Comparison of ENCODE assay signal across 13 mouse cellular contexts in the genomic region with DNA sequence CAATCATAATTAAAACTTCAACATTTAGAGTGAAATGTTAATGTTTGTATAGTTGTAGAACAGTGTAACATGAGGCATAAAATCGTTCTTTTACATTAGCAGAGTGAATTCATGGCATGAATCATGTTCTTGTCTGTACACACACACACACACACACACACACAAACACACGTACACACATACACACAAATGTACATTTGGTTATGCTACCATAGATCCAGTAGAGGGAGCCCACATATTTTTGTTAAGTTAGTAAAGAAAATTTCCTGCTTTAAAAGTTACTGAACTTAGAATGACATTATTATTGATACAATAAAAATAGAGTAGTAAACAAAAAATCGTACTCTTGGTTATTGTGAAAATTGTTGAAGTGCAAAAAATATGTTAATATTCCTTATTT. TPM values are rescaled to one million over a fixed set of nuclear protein-coding genes. Genes with fewer than 3 reads are reported as not detected.
DNase-seq lines count a peak whose midpoint lies in the region; ATAC-seq and TF ChIP-seq lines count a peak whose summit lies in the region.
"Had no signal": no experiment of that assay in that cellular context is flagged by ENCODE, and none has a peak within 500 bp of the region (broad histone marks: within the 10 kb centered on the region; RNA-seq: fewer than 3 reads in every experiment).

No protein-coding gene starts in this region.

- TF ChIP-seq EP300 in MEL (IDR thresholded peaks at IDR 0.05; ENCODE audit: low read depth in 1 of 2, low read length in 2 of 2), result no peak

- no peak for TF ChIP-seq POLR2A in limb, embryonic 14.5 days (IDR thresholded peaks at IDR 0.05; ENCODE audit: borderline replicate concordance, extremely low read depth, insufficient read depth, insufficient read length)
- TF ChIP-seq POLR2A in MEL (IDR thresholded peaks at IDR 0.05; ENCODE audit: control insufficient read depth in 1 of 2, insufficient read depth in 1 of 2, low read depth in 1 of 2, low read length in 2 of 2, poor library complexity in 1 of 2), result no peak

- H3K79me2 ChIP-seq in MEL (ENCODE audit: control insufficient read depth, insufficient read depth, low read length, poor library complexity), result no peaks in the 10 kb centered on the region

- H3K9me3 ChIP-seq in forebrain, embryonic 14.5 days (replicated peaks; ENCODE audit: control insufficient read depth, low read length), result no peaks in the 10 kb centered on the region
- no peaks in the 10 kb centered on the region for H3K9me3 ChIP-seq in forebrain, embryonic 10.5 days
- no peaks in the 10 kb centered on the region for H3K9me3 ChIP-seq in limb, embryonic 14.5 days (ENCODE audit: control insufficient read depth, low read length)
- H3K9me3 ChIP-seq in limb, embryonic 10.5 days (replicated peaks), result no peaks in the 10 kb centered on the region
- no peaks in the 10 kb centered on the region for H3K9me3 ChIP-seq in MEL (replicated peaks; ENCODE audit: insufficient read depth, low read length)
- H3K9me3 ChIP-seq: heart, embryonic 10.5 days; hindbrain, embryonic 10.5 days; liver, embryonic 12.5 days had no signal

- H3K9ac ChIP-seq in forebrain, embryonic 14.5 days (ENCODE audit: low read length), result no peak overlapping the region
- H3K9ac ChIP-seq in limb, embryonic 14.5 days (ENCODE audit: low read depth, low read length, severe bottlenecking), result no peak overlapping the region
- no peak overlapping the region for H3K9ac ChIP-seq in MEL (ENCODE audit: control insufficient read depth, low read depth, low read length, poor library complexity, severe bottlenecking)
- H3K9ac ChIP-seq: liver, embryonic 12.5 days had no signal

- H3K4me1 ChIP-seq in forebrain, embryonic 14.5 days (ENCODE audit: control insufficient read depth, insufficient read depth, low read length), result no peaks in the 10 kb centered on the region
- H3K4me1 ChIP-seq in forebrain, embryonic 10.5 days, result peaks cover 4% of the 10 kb centered on the region; the same call in 1 of the 2 replicates
- H3K4me1 ChIP-seq in limb, embryonic 14.5 days (ENCODE audit: control insufficient read depth, insufficient read depth, low read length), result no peaks in the 10 kb centered on the region
- H3K4me1 ChIP-seq in limb, embryonic 10.5 days, result no peaks in the 10 kb centered on the region
- H3K4me1 ChIP-seq in MEL (ENCODE audit: control insufficient read depth in 1 of 2, insufficient read depth in 2 of 2, low read length in 2 of 2), result no peaks in the 10 kb centered on the region
- H3K4me1 ChIP-seq: heart, embryonic 10.5 days; hindbrain, embryonic 10.5 days; liver, embryonic 12.5 days had no signal

- H3K36me3 ChIP-seq in forebrain, embryonic 14.5 days (ENCODE audit: control insufficient read depth, insufficient read depth, low read length), result no peaks in the 10 kb centered on the region
- no peaks in the 10 kb centered on the region for H3K36me3 ChIP-seq in forebrain, embryonic 10.5 days (replicated peaks)
- no peaks in the 10 kb centered on the region for H3K36me3 ChIP-seq in limb, embryonic 14.5 days (ENCODE audit: control insufficient read depth, insufficient read depth, low read length)
- no peaks in the 10 kb centered on the region for H3K36me3 ChIP-seq in limb, embryonic 10.5 days
- H3K36me3 ChIP-seq in MEL (ENCODE audit: control insufficient read depth in 1 of 2, insufficient read depth in 2 of 2, low read length in 2 of 2), result no peaks in the 10 kb centered on the region; a peak in 1 of 4 replicates
- H3K36me3 ChIP-seq: heart, embryonic 10.5 days; hindbrain, embryonic 10.5 days; liver, embryonic 12.5 days had no signal

- peak; percentile 45 for TF ChIP-seq RAD21 in MEL (IDR thresholded peaks at IDR 0.05; ENCODE audit: low read depth, low read length)

- DNase-seq in forebrain, embryonic 14.5 days (ENCODE audit: low spot score), result peak; percentile 53
- no peak for DNase-seq in forebrain, embryonic 10.5 days (ENCODE audit: extremely low spot score, low spot score)
- DNase-seq in limb, embryonic 14.5 days (ENCODE audit: low spot score), result peak; percentile 50
- no peak for DNase-seq in limb, embryonic 10.5 days (ENCODE audit: low spot score)
- peak; percentile 34 for DNase-seq in MEL (ENCODE audit: low read depth, low spot score)
- DNase-seq in ovary, postnatal 14 days (ENCODE audit: low spot score), result no peak
- no peak for DNase-seq in layer of hippocampus, adult 9-11 months
- DNase-seq: cerebellum, postnatal 36 days; kidney, postnatal 25 days had no signal

- no peak overlapping the region for H3K4me3 ChIP-seq in forebrain, embryonic 14.5 days (ENCODE audit: low read depth, low read length)
- no peak overlapping the region for H3K4me3 ChIP-seq in forebrain, embryonic 10.5 days
- no peak overlapping the region for H3K4me3 ChIP-seq in limb, embryonic 14.5 days (replicated peaks; ENCODE audit: low read length)
- no peak overlapping the region for H3K4me3 ChIP-seq in limb, embryonic 10.5 days
- H3K4me3 ChIP-seq in MEL (ENCODE audit: control insufficient read depth in 1 of 2, insufficient read depth in 1 of 2, low read depth in 2 of 2, low read length in 2 of 2), result no peak overlapping the region
- H3K4me3 ChIP-seq: heart, embryonic 10.5 days; hindbrain, embryonic 10.5 days; liver, embryonic 12.5 days had no signal

- H3K27ac ChIP-seq in forebrain, embryonic 14.5 days (ENCODE audit: low read depth, low read length), result no peak overlapping the region
- H3K27ac ChIP-seq in forebrain, embryonic 10.5 days, result no peak overlapping the region
- H3K27ac ChIP-seq in limb, embryonic 14.5 days (replicated peaks; ENCODE audit: low read depth, low read length), result no peak overlapping the region
- H3K27ac ChIP-seq in limb, embryonic 10.5 days, result no peak overlapping the region
- H3K27ac ChIP-seq in MEL (ENCODE audit: control insufficient read depth, low read depth, low read length), result no peak overlapping the region
- H3K27ac ChIP-seq: heart, embryonic 10.5 days; hindbrain, embryonic 10.5 days; liver, embryonic 12.5 days had no signal

- no peak overlapping the region for H3K4me2 ChIP-seq in forebrain, embryonic 14.5 days (ENCODE audit: low read length)
- no peak overlapping the region for H3K4me2 ChIP-seq in limb, embryonic 14.5 days (replicated peaks; ENCODE audit: low read depth, low read length, severe bottlenecking)
- H3K4me2 ChIP-seq: liver, embryonic 12.5 days had no signal

- H3K27me3 ChIP-seq in forebrain, embryonic 14.5 days (replicated peaks; ENCODE audit: control insufficient read depth, insufficient read depth, low read length), result no peaks in the 10 kb centered on the region
- no peaks in the 10 kb centered on the region for H3K27me3 ChIP-seq in forebrain, embryonic 10.5 days (ENCODE audit: poor library complexity, severe bottlenecking)
- no peaks in the 10 kb centered on the region for H3K27me3 ChIP-seq in limb, embryonic 14.5 days (ENCODE audit: control insufficient read depth, insufficient read depth, low read length)
- H3K27me3 ChIP-seq in limb, embryonic 10.5 days (ENCODE audit: low read depth, poor library complexity, severe bottlenecking), result no peaks in the 10 kb centered on the region
- H3K27me3 ChIP-seq in MEL (ENCODE audit: control insufficient read depth in 1 of 2, insufficient read depth in 2 of 2, low read length in 2 of 2), result no peaks in the 10 kb centered on the region
- H3K27me3 ChIP-seq: liver, embryonic 12.5 days had no signal

- WGBS in forebrain, embryonic 14.5 days, result 76% methylated on average over 3 of the region's 3 CpGs
- WGBS in forebrain, embryonic 10.5 days, result 77% methylated on average over 3 of the region's 3 CpGs
- 50% methylated on average over 3 of the region's 3 CpGs for WGBS in limb, embryonic 14.5 days
- 77% methylated on average over 3 of the region's 3 CpGs for WGBS in limb, embryonic 10.5 days

- ATAC-seq in forebrain, embryonic 14.5 days, result 0 out of 2 replicates have a peak, but pooled peaks have one; percentile 7
- no peak for ATAC-seq in limb, embryonic 14.5 days (ENCODE audit: low FRiP score, low read depth)
- ATAC-seq in neutrophil, adult 5-6 weeks (ENCODE audit: extremely low read depth, insufficient number of reproducible peaks, low FRiP score, poor library complexity, severe bottlenecking), result 0 out of 2 replicates have a peak, but pooled peaks have one; percentile 23
- ATAC-seq: liver, embryonic 12.5 days had no signal

- peak in 1 of 3 experiments; percentile 54; a peak in 2 of 6 replicates for TF ChIP-seq CTCF in MEL (IDR thresholded peaks at IDR 0.05 in 2 of 3, conservative IDR thresholded peaks at IDR 0.05 in 1 of 3; ENCODE audit: control insufficient read depth in 1 of 3, insufficient read depth in 1 of 3, low read depth in 2 of 3, low read length in 3 of 3, poor library complexity in 1 of 3, severe bottlenecking in 1 of 3)

TF ChIP-seq in MEL, 35 proteins besides CTCF, POLR2A, EP300 and RAD21:
- TF ChIP-seq NRF1 (IDR thresholded peaks at IDR 0.05; ENCODE audit: insufficient read depth, low read depth, low read length, poor library complexity, severe bottlenecking) (no peak), SMC3 (IDR thresholded peaks at IDR 0.05; ENCODE audit: low read depth, low read length) (peak; percentile 50), POLR2AphosphoS2 (IDR thresholded peaks at IDR 0.05; ENCODE audit: low read length) (no peak), CHD2 (IDR thresholded peaks at IDR 0.05; ENCODE audit: low read length) (no peak), ZC3H11A (IDR thresholded peaks at IDR 0.05; ENCODE audit: low read depth, low read length) (peak; percentile 28; the same call in 1 of the 2 replicates)
TF ChIP-seq in MEL: peak in this region for 2.

RNA-seq across cellular contexts. Expression of a gene that starts 7.7 kb away (rescaled TPM):
- polyA plus RNA-seq in forebrain, embryonic 14.5 days (2014; fragmentation: Nextera tagmentation; extraction: Ambion mirVana), result 29.6 and 33.0 TPM in 2 replicates
- polyA plus RNA-seq in forebrain, embryonic 10.5 days (2016; fragmentation: Nextera tagmentation; extraction: Ambion mirVana), result 33.9 and 34.0 TPM in 2 replicates
- polyA plus RNA-seq in limb, embryonic 14.5 days (2012; rRNA removed), result 65.9 and 66.7 TPM in 2 replicates
- polyA plus RNA-seq in limb, embryonic 14.5 days (2014; fragmentation: Nextera tagmentation; extraction: Ambion mirVana), result 45.0 and 48.7 TPM in 2 replicates
- polyA plus RNA-seq in limb, embryonic 10.5 days (2016; fragmentation: Nextera tagmentation; extraction: Ambion mirVana), result 30.4 and 36.0 TPM in 2 replicates
- total RNA-seq in MEL (2012; rRNA removed), result 27.2 and 27.7 TPM in 2 replicates
- 10 to 100 TPM; 47.8 to 55.9 TPM for polyA plus RNA-seq in MEL (2012; ENCODE audit: insufficient read depth in 1 of 2, insufficient read length in 2 of 2, low read depth in 1 of 2, low replicate concordance in 2 of 2, missing spikeins in 1 of 2)
- total RNA-seq in neutrophil, adult 5-6 weeks (2017), result 90.7 and 97.4 TPM in 2 replicates

Comparison
In these comparisons a context has a peak if more than half of its experiments do, and no peak if none do; other contexts are left out.
1. DNase-seq: peak in forebrain, embryonic 14.5 days (single experiment), limb, embryonic 14.5 days (single experiment) and MEL (single experiment); none in forebrain, embryonic 10.5 days (single experiment), limb, embryonic 10.5 days (single experiment), ovary, postnatal 14 days (single experiment) and layer of hippocampus, adult 9-11 months (single experiment).